Mouse (Mus musculus) E14TG2a.4 (cell line): Measurements from ENCODE around the gene Rpa1.

ENCODE experiments used
- CTCF ChIP-seq: conservative IDR thresholded peaks from 2 replicates; pipeline ENCODE4 v1.5.1; 2014; ENCODE audit warnings: low read length
- POU5F1 ChIP-seq: IDR thresholded peaks from 2 replicates; pipeline ENCODE4 v1.6.1; 2014; ENCODE audit warnings: low read length, borderline replicate concordance

DNA sequence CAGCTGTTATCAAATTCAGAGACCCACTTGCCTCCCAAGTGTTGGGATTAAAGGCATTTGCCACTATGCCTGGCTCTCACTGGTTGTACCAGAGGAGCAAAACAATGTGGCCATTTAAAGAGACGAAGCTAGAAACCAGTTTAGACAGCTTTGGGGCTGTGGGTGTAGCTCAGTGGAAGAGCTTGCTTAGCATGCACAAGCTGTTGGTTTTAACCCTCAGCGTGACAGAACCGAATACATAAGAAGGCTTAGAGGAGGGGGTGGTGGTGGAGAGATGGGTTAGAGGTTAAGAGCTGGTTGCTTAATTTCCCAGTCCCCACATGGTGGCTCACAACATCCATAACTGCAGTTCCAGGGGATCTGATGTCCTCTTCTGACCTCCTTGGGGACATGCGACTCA lies 39.5 kb downstream of the Rpa1 start:
- TF ChIP-seq CTCF: no peak
- no peak for TF ChIP-seq POU5F1
